Mouse (Mus musculus) neural tube, embryonic 14.5 days (tissue): ENCODE measurements at regions not wholly inside any gene's neighbourhood (a gene's known extent, or its start where the extent isn't known, plus 50 kb on each side); places are given as distances from the start of the nearest gene placed in this dataset.

Experiments
- ATAC-seq: fragments of 200-750 bp; cut with Nextera tagmentation; 2 replicates; pipeline ENCODE4 v1.8.0; 2017; ENCODE audit warnings: low read depth, mild to moderate bottlenecking, moderate TSS enrichment, moderate library complexity
- H3K27ac ChIP-seq: fragments of 300-500 bp; sonication (generic); 2 replicates; pipeline ENCODE4 v1.5.1; 2014; ENCODE audit warnings: low read depth, mild to moderate bottlenecking, control low read depth, low read length, moderate library complexity, mixed read lengths
- H3K27me3 ChIP-seq: fragments of 300-500 bp; sonication (generic); 2 replicates; pipeline ENCODE4 v1.6.1; 2014; ENCODE audit warnings: low read length; ENCODE audit not compliant: control insufficient read depth, insufficient read depth
- H3K36me3 ChIP-seq: fragments of 300-500 bp; sonication (generic); 2 replicates; pipeline ENCODE4 v1.6.1; 2014; ENCODE audit warnings: low read length, mixed read lengths; ENCODE audit not compliant: control insufficient read depth, insufficient read depth
- H3K4me1 ChIP-seq: fragments of 300-500 bp; sonication (generic); 2 replicates; pipeline ENCODE4 v1.6.1; 2014; ENCODE audit warnings: low read length; ENCODE audit not compliant: control insufficient read depth, insufficient read depth
- H3K4me2 ChIP-seq: fragments of 300-500 bp; sonication (generic); 2 replicates; pipeline ENCODE4 v1.6.1; 2014; ENCODE audit warnings: mild to moderate bottlenecking, low read depth, low read length, control low read depth
- H3K4me3 ChIP-seq: fragments of 300-500 bp; sonication (generic); 2 replicates; pipeline ENCODE4 v1.5.1; 2014; ENCODE audit warnings: low read depth, low read length, control low read depth, mixed read lengths
- H3K9ac ChIP-seq: fragments of 300-500 bp; sonication (generic); replicated peaks from 2 replicates; pipeline ENCODE4 v1.6.1; 2014; ENCODE audit warnings: low read depth, mild to moderate bottlenecking, control low read depth, low read length, mixed read lengths
- H3K9me3 ChIP-seq: fragments of 300-500 bp; sonication (generic); 2 replicates; pipeline ENCODE4 v1.6.1; 2016; ENCODE audit warnings: low read length; ENCODE audit not compliant: control insufficient read depth
- WGBS: fragments of 180-500 bp; shearing (Covaris S2); extraction: QIAGEN DNeasy Blood & Tissue Kit; methylation state at CpG from one replicate; pipeline ENCODE4 v1.1.7; 2014; 5-methylcytosine and 5-hydroxymethylcytosine counted together

DNA sequence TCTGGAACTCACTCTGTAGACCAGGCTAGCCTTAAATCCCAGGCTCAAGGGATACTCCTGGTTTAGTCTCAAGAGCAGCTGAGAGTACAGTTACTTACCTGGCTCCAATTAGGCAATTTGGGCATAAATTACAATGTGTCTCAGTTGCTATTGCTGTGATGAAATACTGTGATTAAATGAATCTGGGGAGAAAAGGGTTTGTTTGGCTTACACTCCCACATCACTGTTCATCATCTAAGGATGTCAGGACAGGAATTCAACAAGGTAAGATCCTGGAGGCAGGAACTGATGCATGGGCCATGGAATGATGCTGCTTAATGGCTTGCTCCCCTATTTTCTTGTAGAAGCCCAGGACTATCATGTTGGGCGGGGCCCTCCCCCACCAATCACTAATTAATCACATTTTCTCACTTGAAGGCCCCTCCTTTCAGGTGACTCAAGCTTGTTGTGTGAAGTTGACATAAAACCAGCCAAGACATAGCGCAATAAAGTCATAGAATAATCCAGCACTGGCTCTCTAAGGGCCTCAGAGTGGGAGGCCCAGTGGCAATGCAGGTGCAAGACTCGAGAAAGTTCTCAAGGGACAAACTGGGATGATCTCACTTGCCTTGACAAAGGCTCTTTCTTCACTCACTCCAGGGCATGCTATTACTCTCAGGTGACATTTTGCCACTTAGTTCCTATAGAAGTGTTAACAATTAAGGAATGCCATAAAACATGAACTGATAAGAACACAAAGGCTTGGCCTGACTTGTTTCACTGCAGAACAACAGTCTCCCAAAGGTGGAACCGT lies 85.4 kb upstream of the Barx2 start:
- H3K4me1 ChIP-seq: no peaks in the 10 kb centered on the region
- H3K27ac ChIP-seq: no peak overlapping the region
- no peak overlapping the region for H3K4me3 ChIP-seq
- H3K9me3 ChIP-seq: no peaks in the 10 kb centered on the region
- no peak overlapping the region for H3K4me2 ChIP-seq
- 55% methylated on average over 4 of the region's 4 CpGs for WGBS
- no peak overlapping the region for H3K9ac ChIP-seq
- no peaks in the 10 kb centered on the region for H3K27me3 ChIP-seq
- H3K36me3 ChIP-seq: no peaks in the 10 kb centered on the region
- no peak for ATAC-seq

DNA sequence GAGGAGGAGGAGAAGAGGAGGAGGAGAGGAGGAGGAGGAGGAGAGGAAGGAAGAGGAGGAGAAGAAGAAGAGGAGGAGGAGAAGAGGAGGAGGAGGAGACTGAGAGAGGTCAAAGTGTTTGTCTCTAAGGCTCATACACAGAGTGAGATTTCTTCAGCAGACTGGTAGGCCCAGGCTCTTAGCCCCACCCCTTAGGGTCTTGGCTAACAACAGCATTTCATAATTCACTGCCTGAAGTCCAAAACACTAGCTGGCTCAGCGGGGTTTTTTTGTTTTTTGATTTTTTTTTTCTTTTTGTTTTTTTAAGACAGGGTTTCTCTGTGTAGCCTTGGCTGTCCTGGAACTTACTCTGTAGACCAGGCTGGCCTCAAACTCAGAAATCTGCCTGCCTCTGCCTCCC lies 86.5 kb upstream of the Barx2 start:
- H3K4me1 ChIP-seq: no peaks in the 10 kb centered on the region
- no peaks in the 10 kb centered on the region for H3K9me3 ChIP-seq
- no peak overlapping the region for H3K9ac ChIP-seq
- H3K4me2 ChIP-seq: no peak overlapping the region
- H3K36me3 ChIP-seq: no peaks in the 10 kb centered on the region
- no peak overlapping the region for H3K4me3 ChIP-seq
- no peak overlapping the region for H3K27ac ChIP-seq
- WGBS: 76% methylated on average over 1 of the region's 1 CpGs
- no peak for ATAC-seq
- H3K27me3 ChIP-seq: no peaks in the 10 kb centered on the region

GRCm38 (mm10) chr9:32002924-32003323 lies 89.7 kb upstream of the Barx2 start:
- no peak overlapping the region for H3K9ac ChIP-seq
- no peaks in the 10 kb centered on the region for H3K27me3 ChIP-seq
- no peaks in the 10 kb centered on the region for H3K4me1 ChIP-seq
- H3K4me2 ChIP-seq: no peak overlapping the region
- ATAC-seq: no peak
- H3K36me3 ChIP-seq: no peaks in the 10 kb centered on the region
- no peak overlapping the region for H3K4me3 ChIP-seq
- H3K27ac ChIP-seq: no peak overlapping the region
- WGBS: 58% methylated on average over 4 of the region's 4 CpGs
- H3K9me3 ChIP-seq: no peaks in the 10 kb centered on the region

DNA sequence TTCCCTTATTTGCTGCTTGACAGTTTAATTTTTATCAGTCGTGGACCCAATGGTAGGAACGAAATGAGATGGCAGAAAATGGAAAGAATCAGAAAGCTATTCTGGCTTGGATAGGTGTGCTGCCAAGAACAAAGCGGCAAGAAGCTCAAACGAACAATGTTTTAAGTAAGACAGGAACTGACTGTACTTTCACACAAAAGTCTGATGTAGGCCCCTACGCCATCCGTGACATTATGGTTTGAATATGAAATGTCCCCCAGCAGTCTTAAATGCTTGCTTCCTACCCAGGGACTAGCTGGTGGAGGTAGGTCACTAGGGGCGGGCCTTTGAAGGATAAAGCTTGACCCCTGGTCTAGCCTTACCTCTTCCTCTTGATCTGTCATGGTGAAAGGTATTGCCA lies 90.5 kb upstream of the Barx2 start:
- H3K36me3 ChIP-seq: no peaks in the 10 kb centered on the region
- H3K27me3 ChIP-seq: no peaks in the 10 kb centered on the region
- no peak for ATAC-seq
- no peak overlapping the region for H3K4me2 ChIP-seq
- no peak overlapping the region for H3K27ac ChIP-seq
- no peaks in the 10 kb centered on the region for H3K9me3 ChIP-seq
- WGBS: 94% methylated on average over 7 of the region's 7 CpGs
- no peak overlapping the region for H3K4me3 ChIP-seq
- no peaks in the 10 kb centered on the region for H3K4me1 ChIP-seq
- H3K9ac ChIP-seq: no peak overlapping the region

GRCm38 (mm10) chr9:32005348-32005747 lies 92.1 kb upstream of the Barx2 start:
- Histone ChIP-seq H3K4me3 (no peak overlapping the region), H3K4me2 (no peak overlapping the region), H3K27me3 (no peaks in the 10 kb centered on the region), H3K9ac (no peak overlapping the region), H3K36me3 (no peaks in the 10 kb centered on the region), H3K4me1 (no peaks in the 10 kb centered on the region), H3K9me3 (no peaks in the 10 kb centered on the region), H3K27ac (no peak overlapping the region)
- 46% methylated on average over 9 of the region's 9 CpGs for WGBS
- ATAC-seq: no peak

DNA sequence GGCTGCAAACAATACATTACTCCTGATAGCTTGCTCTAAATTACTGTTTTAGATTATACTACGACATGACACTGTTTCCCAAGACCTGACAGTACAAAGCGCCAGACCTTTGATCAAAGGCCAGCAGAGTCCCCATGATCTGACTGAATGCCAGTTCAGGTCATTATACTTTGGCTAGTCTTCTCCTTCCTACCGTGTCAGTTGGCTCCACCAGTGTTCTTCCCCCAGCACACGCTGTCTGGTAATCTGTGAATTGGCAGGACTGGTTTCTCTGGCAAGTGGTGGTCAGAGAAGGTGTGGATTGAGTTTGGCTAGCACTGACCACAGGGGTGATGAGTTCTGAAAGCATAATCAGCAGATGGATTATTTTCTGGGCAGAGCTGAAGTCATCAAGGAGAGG lies 93.1 kb upstream of the Barx2 start:
- WGBS: 76% methylated on average over 4 of the region's 4 CpGs
- no peak for ATAC-seq
- no peak overlapping the region for H3K27ac ChIP-seq

GRCm38 (mm10) chr9:32010953-32011770 lies 97.9 kb upstream of the Barx2 start:
- Histone ChIP-seq H3K9ac (no peak overlapping the region), H3K4me2 (no peak overlapping the region), H3K27ac (no peak overlapping the region), H3K4me3 (no peak overlapping the region), H3K9me3 (no peaks in the 10 kb centered on the region), H3K36me3 (no peaks in the 10 kb centered on the region), H3K4me1 (no peaks in the 10 kb centered on the region), H3K27me3 (no peaks in the 10 kb centered on the region)
- ATAC-seq: no peak
- WGBS: 58% methylated on average over 11 of the region's 11 CpGs

More for the DNA sequence above, 93.1 kb upstream of the Barx2 start:
- Histone ChIP-seq H3K9ac (no peak overlapping the region), H3K4me1 (no peaks in the 10 kb centered on the region), H3K9me3 (no peaks in the 10 kb centered on the region), H3K4me2 (no peak overlapping the region), H3K36me3 (no peaks in the 10 kb centered on the region), H3K27me3 (no peaks in the 10 kb centered on the region), H3K4me3 (no peak overlapping the region)

GRCm38 (mm10) chr9:32016286-32016685 lies 99.7 kb upstream of the Arhgap32 start:
- Histone ChIP-seq H3K36me3 (no peaks in the 10 kb centered on the region), H3K4me1 (no peaks in the 10 kb centered on the region), H3K9me3 (no peaks in the 10 kb centered on the region), H3K4me2 (no peak overlapping the region), H3K27me3 (no peaks in the 10 kb centered on the region), H3K4me3 (no peak overlapping the region), H3K9ac (no peak overlapping the region), H3K27ac (peak overlapping the region; percentile 48; the same call in 1 of the 2 replicates)
- WGBS: 45% methylated on average over 4 of the region's 4 CpGs
- ATAC-seq: peak; percentile 71; the same call in 1 of the 2 replicates

GRCm38 (mm10) chr9:32018020-32018419 lies 97.9 kb upstream of the Arhgap32 start:
- H3K36me3 ChIP-seq: no peaks in the 10 kb centered on the region
- no peak overlapping the region for H3K4me2 ChIP-seq
- no peak overlapping the region for H3K27ac ChIP-seq
- no peaks in the 10 kb centered on the region for H3K4me1 ChIP-seq
- H3K9me3 ChIP-seq: no peaks in the 10 kb centered on the region
- no peak for ATAC-seq
- H3K9ac ChIP-seq: no peak overlapping the region
- no peak overlapping the region for H3K4me3 ChIP-seq
- no peaks in the 10 kb centered on the region for H3K27me3 ChIP-seq
